Mouse (Mus musculus) liver, postnatal 0 days (tissue): Measurements from ENCODE around the gene Zeb2.

ENCODE experiments used
- CTCF ChIP-seq: sonication (generic); IDR thresholded peaks from 2 replicates; pipeline ENCODE4 v1.5.1; 2016; ENCODE audit warnings: antibody characterized with exemption, low read depth
- EP300 ChIP-seq: IDR thresholded peaks from 2 replicates; pipeline ENCODE4 v1.6.1; 2016; ENCODE audit warnings: antibody characterized with exemption, low read depth, mild to moderate bottlenecking

DNA sequence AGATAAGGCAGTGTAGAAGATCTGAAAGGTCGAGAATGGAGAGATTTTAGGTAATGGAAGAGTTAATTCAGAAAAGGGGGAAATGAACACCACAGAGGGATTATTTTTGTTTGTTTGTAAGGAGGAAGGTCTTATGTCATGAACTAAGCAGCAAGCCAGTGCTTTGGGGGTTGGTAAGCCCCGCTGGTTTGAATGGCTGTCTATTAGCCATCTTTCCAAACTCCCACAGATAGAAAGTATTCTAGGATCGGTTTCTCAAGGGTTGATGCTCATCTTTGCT is 28.0 kb downstream of the Zeb2 start:
- no peak for TF ChIP-seq CTCF
- no peak for TF ChIP-seq EP300
